Mouse (Mus musculus) limb, embryonic 14.5 days (tissue): ENCODE measurements around the gene Zfp865. TPM values are rescaled to one million over a fixed set of nuclear protein-coding genes. Genes with fewer than 3 reads are reported as not detected.

Experiments used
- ATAC-seq: fragments of 200-750 bp; cut with Nextera tagmentation; 2 replicates; pipeline ENCODE4 v1.8.0; 2017; ENCODE audit warnings: low read depth, moderate number of reproducible peaks, moderate TSS enrichment; ENCODE audit not compliant: low FRiP score
- DNase-seq: peaks from one replicate; pipeline ENCODE4 v3.0.0-alpha.2; 2015; ENCODE audit warnings: low spot score
- H3K27ac ChIP-seq: fragments of 300-500 bp; sonication (generic); replicated peaks from 2 replicates; pipeline ENCODE4 v1.5.1; 2014; ENCODE audit warnings: low read depth, mild to moderate bottlenecking, low read length, moderate library complexity, mixed read lengths
- H3K27me3 ChIP-seq: fragments of 300-500 bp; sonication (generic); 2 replicates; pipeline ENCODE4 v1.6.1; 2014; ENCODE audit warnings: low read length, mixed read lengths; ENCODE audit not compliant: control insufficient read depth, insufficient read depth
- H3K36me3 ChIP-seq: fragments of 300-500 bp; sonication (generic); 2 replicates; pipeline ENCODE4 v1.6.1; 2014; ENCODE audit warnings: mild to moderate bottlenecking, low read length, moderate library complexity, mixed read lengths; ENCODE audit not compliant: control insufficient read depth, insufficient read depth
- H3K4me1 ChIP-seq: fragments of 300-500 bp; sonication (generic); 2 replicates; pipeline ENCODE4 v1.6.1; 2014; ENCODE audit warnings: antibody characterized with exemption, low read length, mixed read lengths; ENCODE audit not compliant: control insufficient read depth, insufficient read depth
- H3K4me2 ChIP-seq: fragments of 300-500 bp; sonication (generic); replicated peaks from 2 replicates; pipeline ENCODE4 v1.6.1; 2014; ENCODE audit warnings: low read depth, mild to moderate bottlenecking, low read length, moderate library complexity; ENCODE audit not compliant: severe bottlenecking
- H3K4me3 ChIP-seq: fragments of 300-500 bp; sonication (generic); replicated peaks from 2 replicates; pipeline ENCODE4 v1.5.1; 2014; ENCODE audit warnings: low read length
- H3K9ac ChIP-seq: fragments of 300-500 bp; sonication (generic); 2 replicates; pipeline ENCODE4 v1.6.1; 2014; ENCODE audit warnings: mild to moderate bottlenecking, low read depth, low read length, moderate library complexity; ENCODE audit not compliant: severe bottlenecking
- H3K9me3 ChIP-seq: fragments of 300-500 bp; sonication (generic); 2 replicates; pipeline ENCODE4 v1.6.1; 2016; ENCODE audit warnings: low read length; ENCODE audit not compliant: control insufficient read depth
- POLR2A ChIP-seq: fragments of 200-500 bp; IDR thresholded peaks from 2 replicates; pipeline ENCODE4 v1.8.0; 2012; ENCODE audit warnings: inconsistent platforms, mild to moderate bottlenecking, moderate library complexity, borderline replicate concordance; ENCODE audit not compliant: insufficient read depth, insufficient read length; ENCODE audit errors: extremely low read depth
- WGBS: fragments of 180-500 bp; shearing (Covaris S2); extraction: QIAGEN DNeasy Blood & Tissue Kit; methylation state at CpG from one replicate; pipeline ENCODE4 v1.1.7; 2014; 5-methylcytosine and 5-hydroxymethylcytosine counted together
- polyA plus RNA-seq, 2 experiments: library from polyadenylated mRNA; depleted of rRNA in 1 of 2; stranded (reverse) in 1 of 2; unstranded in 1 of 2; fragments of >200 nt; fragmentation: Nextera tagmentation in 1 of 2; extraction: Ambion mirVana in 1 of 2; gene quantifications; 2 replicates each; pipeline versions ENCODE4 v1.2.1 to v1.2.3; 2012 to 2014

Zfp865 gene
- polyA plus RNA-seq, 2 experiments, result 6.6 to 53.2 TPM

DNA sequence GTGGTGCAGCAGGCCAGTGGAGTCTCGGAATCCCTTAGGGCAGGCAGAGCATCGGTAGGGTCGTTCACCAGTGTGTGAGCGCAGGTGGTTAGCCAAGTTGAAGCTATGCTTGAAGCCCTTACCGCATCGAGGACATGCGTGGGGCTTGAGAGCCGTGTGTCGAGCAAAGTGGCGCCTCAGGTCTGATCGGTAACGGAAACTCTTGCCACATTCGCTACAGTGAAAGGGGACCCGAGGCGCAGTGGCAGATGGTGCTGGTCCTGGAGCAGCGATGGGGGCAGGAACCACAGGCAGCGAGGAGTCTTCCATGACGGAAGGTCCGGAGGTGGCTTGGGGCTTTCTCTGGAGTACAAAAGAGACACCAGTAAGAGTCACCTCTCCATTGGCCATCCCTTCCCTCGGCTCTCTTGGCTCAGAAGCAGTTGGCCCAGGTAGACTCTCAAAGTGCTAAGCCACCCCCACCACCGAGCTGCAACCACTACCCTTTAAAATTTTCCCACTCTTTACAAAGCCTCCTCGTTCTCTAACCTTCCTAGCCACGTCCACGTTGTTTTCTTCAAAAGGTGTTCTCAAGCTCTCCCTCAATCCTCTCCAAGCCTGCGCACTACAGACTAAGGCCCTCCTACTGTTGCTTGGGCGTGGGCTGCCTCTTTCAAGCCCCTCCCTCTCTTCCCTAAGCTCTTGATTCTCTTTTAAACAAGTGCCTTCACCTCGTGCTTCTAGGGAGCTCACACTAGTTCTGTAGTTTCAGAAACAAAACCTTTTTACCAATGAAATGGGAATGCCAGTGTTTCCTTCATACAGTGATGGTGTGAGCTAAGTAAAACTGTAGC, 7.3 kb upstream of the Zfp865 start:
- Histone ChIP-seq H3K27me3 (no peaks in the 10 kb centered on the region), H3K36me3 (peaks cover 51% of the 10 kb centered on the region), H3K9ac (no peak overlapping the region), H3K4me3 (peak overlapping the region; percentile 69; the same call in 1 of the 2 replicates), H3K4me1 (peaks cover 2% of the 10 kb centered on the region; the same call in 1 of the 2 replicates), H3K9me3 (no peaks in the 10 kb centered on the region), H3K27ac (no peak overlapping the region), H3K4me2 (peak overlapping the region; percentile 62; the same call in 1 of the 2 replicates)
- ATAC-seq (no peak), DNase-seq (no peak)
- TF ChIP-seq POLR2A, result no peak
- WGBS, result 89% methylated on average over 27 of the region's 27 CpGs

DNA sequence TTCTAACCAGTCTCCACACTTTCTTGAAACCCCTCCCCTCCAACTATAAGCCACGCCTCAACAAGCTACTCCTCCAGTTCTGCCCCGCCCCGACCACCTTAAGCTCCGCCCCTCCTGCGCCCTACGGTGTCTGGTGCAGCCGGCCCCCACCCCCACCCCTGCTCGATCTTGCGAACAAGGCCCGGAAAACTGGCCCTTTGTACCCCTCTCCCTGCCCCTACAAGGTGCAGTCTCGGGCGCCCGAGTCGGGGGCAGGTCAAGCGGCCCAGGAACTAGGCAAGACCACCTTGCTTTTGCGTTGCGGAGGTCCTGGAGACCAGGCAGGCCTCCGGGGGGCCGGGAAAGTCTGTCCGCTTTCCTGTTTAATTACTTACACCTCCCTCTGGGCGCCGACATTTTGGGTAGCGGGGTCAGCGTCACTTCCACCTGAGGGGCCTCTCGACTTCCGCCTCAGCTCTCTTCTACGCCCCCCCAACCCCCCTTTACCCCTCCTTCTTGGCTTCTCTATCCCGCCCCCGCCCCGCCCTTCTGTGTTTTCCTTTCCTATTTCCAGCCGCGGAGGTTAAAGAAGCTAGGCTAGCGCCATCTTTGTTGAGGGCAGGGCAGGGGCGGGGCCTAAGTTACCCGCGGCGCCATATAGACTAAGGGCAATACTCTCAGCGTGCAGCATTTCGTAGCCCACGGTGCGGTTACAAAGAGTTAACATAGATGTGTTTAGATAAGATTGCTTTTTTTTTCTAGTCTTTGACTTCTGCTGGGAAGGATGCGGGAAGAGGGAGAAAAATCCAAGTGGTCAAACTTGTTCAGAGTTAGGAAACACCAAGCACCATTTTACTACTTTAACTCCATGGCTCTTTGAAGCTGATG, 5.7 kb upstream of the Zfp865 start, which contains the start of the genes Zfp524 and Fiz1:
Gene Zfp524 (plus strand): TSS at position 165 of the 867 bp plus-strand sequence.
Gene Fiz1 (minus strand): TSS at position 447 of the 867 bp plus-strand sequence.
- peak; percentile 85 for ATAC-seq
- H3K9me3 ChIP-seq, result no peaks in the 10 kb centered on the region
- peaks cover 7% of the 10 kb centered on the region for H3K4me1 ChIP-seq
- peaks cover 35% of the 10 kb centered on the region for H3K36me3 ChIP-seq
- H3K4me2 ChIP-seq, result peak within 1 kb of the TSS; percentile 62
- H3K9ac ChIP-seq, result peak within 1 kb of the TSS; percentile 84
- peak within 1 kb of the TSS; percentile 69 for H3K4me3 ChIP-seq
- 0 out of 2 replicates have a peak, but pooled peaks have one; percentile 12 for TF ChIP-seq POLR2A
- peak; percentile 99 for DNase-seq
- WGBS, result under 1% methylated on average over 41 of the region's 42 CpGs
- no peaks in the 10 kb centered on the region for H3K27me3 ChIP-seq
- H3K27ac ChIP-seq, result peak within 1 kb of the TSS; percentile 99

DNA sequence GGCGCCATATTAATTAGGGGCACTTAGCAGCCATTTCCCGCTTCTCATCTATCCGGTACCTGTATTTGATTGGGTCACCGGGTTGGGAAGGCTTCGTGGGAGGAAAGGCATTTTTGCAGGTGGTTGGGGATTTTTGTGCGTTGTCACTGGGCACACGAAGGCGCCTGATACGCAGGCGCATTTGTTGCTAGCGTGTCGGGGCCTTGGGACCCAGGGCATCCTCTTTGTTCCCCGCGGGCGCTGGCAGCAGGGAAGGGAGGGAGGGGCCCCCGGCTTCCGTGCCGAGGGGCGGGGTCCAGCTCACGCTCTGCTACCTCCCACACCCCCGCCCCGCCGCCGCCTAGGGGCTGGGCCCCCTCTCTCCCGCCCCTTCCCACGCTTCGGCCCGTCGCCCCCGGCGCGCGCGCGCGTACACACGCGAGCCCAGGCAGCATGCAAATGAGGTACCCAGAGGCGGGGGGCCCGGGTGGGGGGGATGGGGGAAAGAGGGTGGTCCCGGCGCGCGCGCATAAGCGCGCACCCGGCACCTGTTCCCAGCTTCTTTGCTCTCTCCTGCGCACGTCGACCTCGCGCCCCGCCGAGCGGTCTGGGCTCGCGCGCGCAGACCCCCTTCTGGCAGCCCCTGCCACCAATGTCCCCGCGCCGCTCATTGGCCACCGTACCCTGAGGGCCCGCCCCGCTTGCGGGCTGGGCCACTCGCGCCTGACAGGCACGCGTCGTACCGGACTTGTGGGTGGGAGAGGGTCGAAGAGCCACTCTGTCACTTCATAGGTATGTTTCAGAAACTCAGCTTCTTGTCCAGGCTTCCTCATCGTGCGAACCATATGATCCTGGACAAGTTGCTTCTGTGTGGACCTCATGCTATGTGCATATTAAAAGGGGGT, 4.8 kb upstream of the Zfp865 start, which contains the start of gene Gm44973:
Gene Gm44973 (plus strand): TSS at position 379 of the 884 bp plus-strand sequence.
- under 1% methylated on average over 54 of the region's 76 CpGs for WGBS
- Histone ChIP-seq H3K4me2 (peak within 1 kb of the TSS; percentile 62), H3K36me3 (peaks cover 27% of the 10 kb centered on the region), H3K4me3 (peak within 1 kb of the TSS; percentile 69), H3K4me1 (peaks cover 9% of the 10 kb centered on the region), H3K9ac (peak within 1 kb of the TSS; percentile 84), H3K9me3 (no peaks in the 10 kb centered on the region), H3K27ac (peak within 1 kb of the TSS; percentile 99), H3K27me3 (no peaks in the 10 kb centered on the region)
- peak; percentile 73 for ATAC-seq
- peak; percentile 95 for DNase-seq
- TF ChIP-seq POLR2A, result peak; percentile 56; the same call in 1 of the 2 replicates

GRCm38 (mm10) chr7:5016057-5016456, 4.1 kb upstream of the Zfp865 start:
- no peak for ATAC-seq
- no peaks in the 10 kb centered on the region for H3K27me3 ChIP-seq

More at GRCm38 (mm10) chr7:5016057-5016456, 4.1 kb upstream of the Zfp865 start:
- Histone ChIP-seq H3K36me3 (peaks cover 20% of the 10 kb centered on the region), H3K9me3 (no peaks in the 10 kb centered on the region), H3K4me2 (peak overlapping the region; percentile 56), H3K9ac (peak overlapping the region; percentile 72; the same call in 1 of the 2 replicates), H3K4me3 (peak overlapping the region; percentile 69), H3K4me1 (peaks cover 10% of the 10 kb centered on the region), H3K27ac (peak overlapping the region; percentile 99)
- 65% methylated on average over 3 of the region's 3 CpGs for WGBS
- no peak for TF ChIP-seq POLR2A
- DNase-seq, result no peak
